Mouse (Mus musculus): ENCODE results near the gene Clstn2. TPM values are rescaled to one million over a fixed set of nuclear protein-coding genes. Genes with fewer than 3 reads are reported as not detected.

The Clstn2 gene
- polyA plus RNA-seq, 1 experiment from 2014 or later = 1.3 TPM

GRCm38 (mm10) chr9:97891415-97891814 lies 141.6 kb downstream of the Clstn2 start:
- Histone ChIP-seq H3K9ac (no peak overlapping the region), H3K27ac (no peak overlapping the region), H3K4me2 (no peak overlapping the region), H3K4me1 (no peaks in the 10 kb centered on the region), H3K9me3 (no peaks in the 10 kb centered on the region), H3K4me3 (no peak overlapping the region), H3K27me3 (no peaks in the 10 kb centered on the region), H3K36me3 (no peaks in the 10 kb centered on the region)
- no peak for ATAC-seq (ENCODE audit: borderline replicate concordance, extremely low read depth, low FRiP score, low TSS enrichment)
- 79% methylated on average over 3 of the region's 3 CpGs for WGBS

- no peaks in the 10 kb centered on the region for H3K9me3 ChIP-seq
- 82% methylated on average over 3 of the region's 3 CpGs for whole genome bisulfite sequencing
- no peak for ATAC-seq (ENCODE audit: borderline replicate concordance, extremely low read depth, low FRiP score, low TSS enrichment)
Measured at GRCm38 (mm10) chr9:97883336-97883735, 149.6 kb downstream of the Clstn2 start.

GRCm38 (mm10) chr9:97867013-97867700 lies 165.8 kb downstream of the Clstn2 start:
- 45% methylated on average over 8 of the region's 8 CpGs for WGBS
- Histone ChIP-seq H3K27ac (no peak overlapping the region), H3K36me3 (no peaks in the 10 kb centered on the region), H3K9me3 (no peaks in the 10 kb centered on the region), H3K27me3 (no peaks in the 10 kb centered on the region), H3K4me1 (no peaks in the 10 kb centered on the region), H3K9ac (no peak overlapping the region), H3K4me3 (no peak overlapping the region), H3K4me2 (no peak overlapping the region)
- no peak for ATAC-seq (ENCODE audit: borderline replicate concordance, extremely low read depth, low FRiP score, low TSS enrichment)

More at GRCm38 (mm10) chr9:97883336-97883735, 149.6 kb downstream of the Clstn2 start:
- Histone ChIP-seq H3K4me3 (no peak overlapping the region), H3K4me2 (no peak overlapping the region), H3K9ac (no peak overlapping the region), H3K36me3 (no peaks in the 10 kb centered on the region), H3K4me1 (no peaks in the 10 kb centered on the region), H3K27me3 (no peaks in the 10 kb centered on the region), H3K27ac (no peak overlapping the region)

GRCm38 (mm10) chr9:97852859-97853258 lies 180.1 kb downstream of the Clstn2 start:
- Histone ChIP-seq H3K4me2 (no peak overlapping the region), H3K27ac (no peak overlapping the region), H3K9me3 (no peaks in the 10 kb centered on the region), H3K27me3 (no peaks in the 10 kb centered on the region), H3K4me1 (no peaks in the 10 kb centered on the region), H3K9ac (no peak overlapping the region), H3K4me3 (no peak overlapping the region), H3K36me3 (no peaks in the 10 kb centered on the region)
- ATAC-seq (ENCODE audit: borderline replicate concordance, extremely low read depth, low FRiP score, low TSS enrichment) = no peak

GRCm38 (mm10) chr9:97847873-97848838 lies 184.8 kb downstream of the Clstn2 start:
- H3K27ac ChIP-seq = no peak overlapping the region
- no peak overlapping the region for H3K4me3 ChIP-seq
- no peaks in the 10 kb centered on the region for H3K9me3 ChIP-seq
- H3K36me3 ChIP-seq = no peaks in the 10 kb centered on the region
- no peak overlapping the region for H3K9ac ChIP-seq
- no peak for ATAC-seq (ENCODE audit: borderline replicate concordance, extremely low read depth, low FRiP score, low TSS enrichment)
- WGBS = 64% methylated on average over 12 of the region's 12 CpGs
- H3K27me3 ChIP-seq = no peaks in the 10 kb centered on the region
- H3K4me1 ChIP-seq = no peaks in the 10 kb centered on the region
- no peak overlapping the region for H3K4me2 ChIP-seq

- Histone ChIP-seq H3K9me3 (no peaks in the 10 kb centered on the region), H3K36me3 (no peaks in the 10 kb centered on the region), H3K4me2 (no peak overlapping the region), H3K27me3 (no peaks in the 10 kb centered on the region), H3K4me3 (no peak overlapping the region), H3K27ac (no peak overlapping the region), H3K4me1 (no peaks in the 10 kb centered on the region), H3K9ac (no peak overlapping the region)
- 29% methylated on average over 7 of the region's 7 CpGs for WGBS
- no peak for ATAC-seq (ENCODE audit: borderline replicate concordance, extremely low read depth, low FRiP score, low TSS enrichment)
Measured at GRCm38 (mm10) chr9:97842054-97842453, 190.9 kb downstream of the Clstn2 start.

GRCm38 (mm10) chr9:97831216-97831615 lies 201.8 kb downstream of the Clstn2 start:
- Histone ChIP-seq H3K4me1 (no peaks in the 10 kb centered on the region), H3K9me3 (no peaks in the 10 kb centered on the region), H3K27ac (no peak overlapping the region), H3K9ac (no peak overlapping the region), H3K4me3 (no peak overlapping the region), H3K27me3 (no peaks in the 10 kb centered on the region), H3K4me2 (no peak overlapping the region), H3K36me3 (no peaks in the 10 kb centered on the region)
- no peak for ATAC-seq (ENCODE audit: borderline replicate concordance, extremely low read depth, low FRiP score, low TSS enrichment)
- 79% methylated on average over 3 of the region's 3 CpGs for WGBS

GRCm38 (mm10) chr9:97829919-97830318 lies 203.1 kb downstream of the Clstn2 start:
- Histone ChIP-seq H3K27me3 (no peaks in the 10 kb centered on the region), H3K4me1 (0 out of 2 replicates have a peak, but pooled peaks cover 2% of the 10 kb centered on the region), H3K9me3 (no peaks in the 10 kb centered on the region), H3K36me3 (no peaks in the 10 kb centered on the region), H3K4me3 (no peak overlapping the region), H3K4me2 (no peak overlapping the region), H3K27ac (no peak overlapping the region), H3K9ac (no peak overlapping the region)
- WGBS = 34% methylated on average over 2 of the region's 2 CpGs
- 0 out of 2 replicates have a peak, but pooled peaks have one; percentile 27 for ATAC-seq (ENCODE audit: borderline replicate concordance, extremely low read depth, low FRiP score, low TSS enrichment)

- Histone ChIP-seq H3K4me3 (no peak overlapping the region), H3K4me2 (no peak overlapping the region), H3K4me1 (0 out of 2 replicates have a peak, but pooled peaks cover 6% of the 10 kb centered on the region), H3K27me3 (no peaks in the 10 kb centered on the region), H3K36me3 (no peaks in the 10 kb centered on the region), H3K9ac (no peak overlapping the region), H3K27ac (no peak overlapping the region), H3K9me3 (no peaks in the 10 kb centered on the region)
- 68% methylated on average over 10 of the region's 10 CpGs for WGBS
- ATAC-seq (ENCODE audit: borderline replicate concordance, extremely low read depth, low FRiP score, low TSS enrichment) = no peak
Measured at GRCm38 (mm10) chr9:97827689-97828088, 205.3 kb downstream of the Clstn2 start.

- no peak for ATAC-seq (ENCODE audit: borderline replicate concordance, extremely low read depth, low FRiP score, low TSS enrichment)
- Histone ChIP-seq H3K4me2 (no peak overlapping the region), H3K9ac (no peak overlapping the region), H3K9me3 (no peaks in the 10 kb centered on the region), H3K4me3 (no peak overlapping the region), H3K4me1 (0 out of 2 replicates have a peak, but pooled peaks cover 6% of the 10 kb centered on the region), H3K27me3 (no peaks in the 10 kb centered on the region), H3K36me3 (no peaks in the 10 kb centered on the region), H3K27ac (no peak overlapping the region)
- WGBS = 70% methylated on average over 16 of the region's 16 CpGs
Measured at GRCm38 (mm10) chr9:97826077-97826947, 206.7 kb downstream of the Clstn2 start.

- WGBS = 79% methylated on average over 4 of the region's 4 CpGs
- no peaks in the 10 kb centered on the region for H3K36me3 ChIP-seq
- H3K4me3 ChIP-seq = no peak overlapping the region
- H3K4me1 ChIP-seq = peaks cover 6% of the 10 kb centered on the region
- H3K9ac ChIP-seq = no peak overlapping the region
- H3K27me3 ChIP-seq = no peaks in the 10 kb centered on the region
- ATAC-seq (ENCODE audit: borderline replicate concordance, extremely low read depth, low FRiP score, low TSS enrichment) = no peak
- no peak overlapping the region for H3K4me2 ChIP-seq
- no peak overlapping the region for H3K27ac ChIP-seq
- H3K9me3 ChIP-seq = no peaks in the 10 kb centered on the region
Measured at GRCm38 (mm10) chr9:97817116-97817515, 215.9 kb downstream of the Clstn2 start.
